In the genomic region with DNA sequence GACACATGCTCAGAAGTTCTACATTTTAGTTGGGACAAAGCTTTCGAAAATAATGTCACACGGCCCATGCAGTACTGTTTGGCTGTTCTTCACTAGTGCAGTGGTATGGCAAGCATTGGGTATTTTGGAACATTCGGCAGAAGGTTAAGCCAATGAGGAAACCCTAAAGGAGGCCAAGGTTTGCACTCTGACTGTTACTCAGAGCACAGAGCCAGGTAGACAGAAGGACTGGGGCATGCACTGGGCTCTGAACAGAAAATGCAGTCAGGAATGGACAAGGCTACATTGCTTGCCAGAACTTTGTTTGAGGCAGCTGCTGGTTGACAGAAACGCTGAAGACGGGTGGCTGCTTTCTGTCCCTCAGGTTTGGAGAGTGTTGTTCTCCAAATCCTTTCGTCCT, we compare ENCODE assay signal across 21 mouse cellular contexts. TPM values are rescaled to one million over a fixed set of nuclear protein-coding genes. Genes with fewer than 3 reads are reported as not detected.
DNase-seq lines count a peak whose midpoint lies in the region; ATAC-seq and TF ChIP-seq lines count a peak whose summit lies in the region.
"Had no signal": no experiment of that assay in that cellular context is flagged by ENCODE, and none has a peak within 500 bp of the region (broad histone marks: within the 10 kb centered on the region; RNA-seq: fewer than 3 reads in every experiment).

No protein-coding gene starts in this region.

- no peak overlapping the region for H3K27ac ChIP-seq in heart, embryonic 12.5 days (ENCODE audit: poor library complexity, severe bottlenecking)
- no peak overlapping the region for H3K27ac ChIP-seq in hindbrain, embryonic 13.5 days
- H3K27ac ChIP-seq in stomach, postnatal 0 days (replicated peaks) = no peak overlapping the region
- H3K27ac ChIP-seq: embryonic facial prominence, embryonic 13.5 days; forebrain, embryonic 13.5 days; gastrocnemius, adult 2 months; hindbrain, embryonic 12.5 days; intestine, embryonic 15.5 days had no signal

- WGBS in heart, embryonic 12.5 days = 83% methylated on average over 6 of the region's 6 CpGs
- WGBS in hindbrain, embryonic 13.5 days = 90% methylated on average over 6 of the region's 6 CpGs
- WGBS in stomach, postnatal 0 days = 77% methylated on average over 6 of the region's 6 CpGs

- peaks cover 6% of the 10 kb centered on the region; the same call in 1 of the 2 replicates for H3K4me1 ChIP-seq in heart, embryonic 12.5 days (replicated peaks)
- no peaks in the 10 kb centered on the region for H3K4me1 ChIP-seq in hindbrain, embryonic 13.5 days (replicated peaks)
- H3K4me1 ChIP-seq in stomach, postnatal 0 days (replicated peaks; ENCODE audit: control insufficient read depth, insufficient read depth) = no peaks in the 10 kb centered on the region
- H3K4me1 ChIP-seq: embryonic facial prominence, embryonic 13.5 days; forebrain, embryonic 13.5 days; hindbrain, embryonic 12.5 days; intestine, embryonic 15.5 days had no signal

- no peaks in the 10 kb centered on the region for H3K27me3 ChIP-seq in heart, embryonic 12.5 days (replicated peaks)
- H3K27me3 ChIP-seq in hindbrain, embryonic 13.5 days = no peaks in the 10 kb centered on the region
- H3K27me3 ChIP-seq in stomach, postnatal 0 days (ENCODE audit: control insufficient read depth, insufficient read depth, low read length) = no peaks in the 10 kb centered on the region
- H3K27me3 ChIP-seq: CH12.LX; embryonic facial prominence, embryonic 13.5 days; forebrain, embryonic 13.5 days; hindbrain, embryonic 12.5 days; intestine, embryonic 15.5 days; Patski had no signal

- H3K4me3 ChIP-seq in heart, embryonic 12.5 days = no peak overlapping the region
- no peak overlapping the region for H3K4me3 ChIP-seq in hindbrain, embryonic 13.5 days
- H3K4me3 ChIP-seq in stomach, postnatal 0 days (ENCODE audit: low read depth, low read length) = no peak overlapping the region
- H3K4me3 ChIP-seq: embryonic facial prominence, embryonic 13.5 days; forebrain, embryonic 13.5 days; gastrocnemius, adult 2 months; hindbrain, embryonic 12.5 days; intestine, embryonic 15.5 days had no signal

- no peak overlapping the region for H3K9ac ChIP-seq in heart, embryonic 12.5 days
- no peak overlapping the region for H3K9ac ChIP-seq in hindbrain, embryonic 13.5 days
- no peak overlapping the region for H3K9ac ChIP-seq in stomach, postnatal 0 days (ENCODE audit: low read length)
- H3K9ac ChIP-seq: embryonic facial prominence, embryonic 13.5 days; forebrain, embryonic 13.5 days; hindbrain, embryonic 12.5 days; intestine, embryonic 15.5 days had no signal

- no peak overlapping the region for H3K4me2 ChIP-seq in heart, embryonic 12.5 days
- H3K4me2 ChIP-seq in hindbrain, embryonic 13.5 days = no peak overlapping the region
- H3K4me2 ChIP-seq in stomach, postnatal 0 days (replicated peaks; ENCODE audit: low read depth) = no peak overlapping the region
- H3K4me2 ChIP-seq: embryonic facial prominence, embryonic 13.5 days; forebrain, embryonic 13.5 days; hindbrain, embryonic 12.5 days; intestine, embryonic 15.5 days had no signal

- TF ChIP-seq CTCF in stomach, postnatal 0 days (IDR thresholded peaks at IDR 0.05; ENCODE audit: low read depth) = no peak

- DNase-seq in heart, adult 11 months = peak; percentile 43
- peak; percentile 89 for DNase-seq in cerebellum, adult 11-12 months
- peak; percentile 93 for DNase-seq in cerebellum, adult 9-10 months
- peak; percentile 78 to 81 for DNase-seq in cerebellum, postnatal 25 days
- DNase-seq in embryo, embryonic 10.5 days (ENCODE audit: low spot score) = no peak
- DNase-seq in stomach, postnatal 0 days (ENCODE audit: low spot score) = no peak
- DNase-seq: adrenal gland, postnatal 14 days; gastrocnemius, adult 2 months; gastrocnemius, postnatal 25 days; heart, postnatal 10 days; heart, postnatal 4 days; kidney, adult 18-20 months had no signal

- no peak for TF ChIP-seq EP300 in stomach, postnatal 0 days (optimal IDR thresholded peaks at IDR 0.05)

- no peaks in the 10 kb centered on the region for H3K9me3 ChIP-seq in heart, embryonic 12.5 days (replicated peaks)
- no peaks in the 10 kb centered on the region for H3K9me3 ChIP-seq in hindbrain, embryonic 13.5 days
- H3K9me3 ChIP-seq in stomach, postnatal 0 days (ENCODE audit: control insufficient read depth, low read length) = no peaks in the 10 kb centered on the region
- H3K9me3 ChIP-seq: embryonic facial prominence, embryonic 13.5 days; forebrain, embryonic 13.5 days; hindbrain, embryonic 12.5 days; intestine, embryonic 15.5 days had no signal

- H3K36me3 ChIP-seq in heart, embryonic 12.5 days = no peaks in the 10 kb centered on the region
- H3K36me3 ChIP-seq in hindbrain, embryonic 13.5 days = no peaks in the 10 kb centered on the region
- no peaks in the 10 kb centered on the region for H3K36me3 ChIP-seq in stomach, postnatal 0 days (ENCODE audit: control insufficient read depth, insufficient read depth, low read length)
- H3K36me3 ChIP-seq: embryonic facial prominence, embryonic 13.5 days; hindbrain, embryonic 12.5 days; intestine, embryonic 15.5 days had no signal

- ATAC-seq in heart, embryonic 12.5 days (ENCODE audit: insufficient number of reproducible peaks, low FRiP score) = no peak
- no peak for ATAC-seq in hindbrain, embryonic 13.5 days (ENCODE audit: low FRiP score)
- no peak for ATAC-seq in stomach, postnatal 0 days (ENCODE audit: low FRiP score, low TSS enrichment)
- ATAC-seq: activated CD4-positive, CD25-positive, alpha-beta regulatory T cell, adult 4 months; forebrain, embryonic 13.5 days; intestine, embryonic 15.5 days; Patski had no signal

RNA-seq across cellular contexts. Expression of a gene that starts 19.4 kb away (rescaled TPM):
- polyA plus RNA-seq in heart, embryonic 12.5 days (2016; fragmentation: Nextera tagmentation; extraction: Ambion mirVana) = 22.5 and 24.1 TPM in 2 replicates
- polyA plus RNA-seq in hindbrain, embryonic 13.5 days (2015; fragmentation: Nextera tagmentation; extraction: Ambion mirVana) = 26.0 and 27.0 TPM in 2 replicates
- polyA plus RNA-seq in stomach, postnatal 0 days (2015; fragmentation: Nextera tagmentation; extraction: Ambion mirVana) = 9.1 and 10.9 TPM in 2 replicates

Comparison
In these comparisons a context has a peak if more than half of its experiments do, and no peak if none do; other contexts are left out.
1. DNase-seq: peak in heart, adult 11 months (single experiment), cerebellum, adult 11-12 months (single experiment), cerebellum, adult 9-10 months (single experiment) and cerebellum, postnatal 25 days (2 of 2); none in embryo, embryonic 10.5 days (single experiment) and stomach, postnatal 0 days (single experiment).